In genomic region chr2:157514353-157514752, GRCm38 (mm10) we compare ENCODE assay signal across 16 mouse cellular contexts. TPM values are rescaled to one million over a fixed set of nuclear protein-coding genes. Genes with fewer than 3 reads are reported as not detected.
DNase-seq lines count a peak whose midpoint lies in the region; ATAC-seq lines count a peak whose summit lies in the region.
"Had no signal": no experiment of that assay in that cellular context is flagged by ENCODE, and none has a peak within 500 bp of the region (broad histone marks: within the 10 kb centered on the region; RNA-seq: fewer than 3 reads in every experiment).

No protein-coding gene starts in this region.

- no peaks in the 10 kb centered on the region for H3K79me2 ChIP-seq in macrophage (ENCODE audit: inconsistent target)

- H3K27ac ChIP-seq in hindbrain, embryonic 11.5 days (ENCODE audit: low read depth, low read length), result 0 out of 2 replicates have a peak overlapping the region, but pooled peaks have one; percentile 43
- no peak overlapping the region for H3K27ac ChIP-seq in hindbrain, embryonic 16.5 days (ENCODE audit: low read depth, low read length)
- peak overlapping the region; percentile 33; the same call in 1 of the 2 replicates for H3K27ac ChIP-seq in forebrain, embryonic 14.5 days (ENCODE audit: low read depth, low read length)
- H3K27ac ChIP-seq in macrophage, result 0 out of 2 replicates have a peak overlapping the region, but pooled peaks have one; percentile 13
- H3K27ac ChIP-seq: heart, adult 2 months; lung, embryonic 15.5 days had no signal

- H3K36me3 ChIP-seq in hindbrain, embryonic 11.5 days (ENCODE audit: control insufficient read depth, insufficient read depth, low read length), result no peaks in the 10 kb centered on the region
- H3K36me3 ChIP-seq in hindbrain, embryonic 16.5 days (ENCODE audit: control insufficient read depth, insufficient read depth, low read length), result no peaks in the 10 kb centered on the region
- H3K36me3 ChIP-seq in forebrain, embryonic 14.5 days (ENCODE audit: control insufficient read depth, insufficient read depth, low read length), result no peaks in the 10 kb centered on the region
- H3K36me3 ChIP-seq in macrophage (ENCODE audit: inconsistent target), result no peaks in the 10 kb centered on the region
- H3K36me3 ChIP-seq: lung, embryonic 15.5 days had no signal

- DNase-seq in hindbrain, embryonic 11.5 days (ENCODE audit: low spot score), result no peak
- peak; percentile 53 for DNase-seq in embryo, embryonic 10.5 days (ENCODE audit: low spot score)
- DNase-seq in forebrain, embryonic 14.5 days (ENCODE audit: low spot score), result no peak
- DNase-seq in yolk sac, embryonic 10.5 days (ENCODE audit: low spot score), result no peak
- no peak for DNase-seq in adrenal gland, adult 8-10 months
- DNase-seq in layer of hippocampus, adult 11-12 months (ENCODE audit: low spot score), result no peak
- DNase-seq: B cell, adult 2 months; cerebellum, adult 2 months; heart, adult 2 months; kidney, adult 11 months; left cerebral cortex, postnatal 4 days; right cerebral cortex, postnatal 4 days; thymus, postnatal 14 days had no signal

- no peaks in the 10 kb centered on the region for H3K27me3 ChIP-seq in hindbrain, embryonic 11.5 days (ENCODE audit: control insufficient read depth, insufficient read depth, low read length)
- H3K27me3 ChIP-seq in hindbrain, embryonic 16.5 days (replicated peaks; ENCODE audit: control insufficient read depth, insufficient read depth, low read length), result no peaks in the 10 kb centered on the region
- H3K27me3 ChIP-seq in forebrain, embryonic 14.5 days (replicated peaks; ENCODE audit: control insufficient read depth, insufficient read depth, low read length), result no peaks in the 10 kb centered on the region

- 8% methylated on average over 4 of the region's 4 CpGs for WGBS in hindbrain, embryonic 11.5 days
- WGBS in hindbrain, embryonic 16.5 days, result 20% methylated on average over 4 of the region's 4 CpGs
- 5% methylated on average over 4 of the region's 4 CpGs for WGBS in forebrain, embryonic 14.5 days
- 71% methylated on average over 4 of the region's 4 CpGs for WGBS in macrophage (ENCODE audit: missing documents)

- no peak overlapping the region for H3K4me3 ChIP-seq in hindbrain, embryonic 11.5 days (ENCODE audit: low read depth, low read length)
- no peak overlapping the region for H3K4me3 ChIP-seq in hindbrain, embryonic 16.5 days (ENCODE audit: low read length)
- no peak overlapping the region for H3K4me3 ChIP-seq in forebrain, embryonic 14.5 days (ENCODE audit: low read depth, low read length)
- H3K4me3 ChIP-seq in macrophage (ENCODE audit: inconsistent target), result no peak overlapping the region
- H3K4me3 ChIP-seq: heart, adult 2 months; lung, embryonic 15.5 days had no signal

- H3K4me2 ChIP-seq in hindbrain, embryonic 11.5 days (replicated peaks; ENCODE audit: low read depth, low read length), result no peak overlapping the region
- H3K4me2 ChIP-seq in hindbrain, embryonic 16.5 days (ENCODE audit: low read length), result no peak overlapping the region
- H3K4me2 ChIP-seq in forebrain, embryonic 14.5 days (ENCODE audit: low read length), result no peak overlapping the region
- H3K4me2 ChIP-seq: lung, embryonic 15.5 days had no signal

- no peak overlapping the region for H3K9ac ChIP-seq in hindbrain, embryonic 11.5 days (ENCODE audit: low read depth, low read length)
- no peak overlapping the region for H3K9ac ChIP-seq in hindbrain, embryonic 16.5 days (ENCODE audit: low read depth, low read length)
- peak overlapping the region; percentile 8; the same call in 1 of the 2 replicates for H3K9ac ChIP-seq in forebrain, embryonic 14.5 days (ENCODE audit: low read length)
- H3K9ac ChIP-seq: lung, embryonic 15.5 days had no signal

- H3K4me1 ChIP-seq in hindbrain, embryonic 11.5 days (replicated peaks; ENCODE audit: control insufficient read depth, insufficient read depth, low read length), result peaks cover 17% of the 10 kb centered on the region
- H3K4me1 ChIP-seq in hindbrain, embryonic 16.5 days (ENCODE audit: control insufficient read depth, insufficient read depth, low read depth, low read length), result peaks cover 26% of the 10 kb centered on the region
- H3K4me1 ChIP-seq in forebrain, embryonic 14.5 days (ENCODE audit: control insufficient read depth, insufficient read depth, low read length), result peaks cover 32% of the 10 kb centered on the region

- no peak for ATAC-seq in hindbrain, embryonic 11.5 days (ENCODE audit: low FRiP score)
- no peak for ATAC-seq in hindbrain, embryonic 16.5 days
- no peak for ATAC-seq in forebrain, embryonic 14.5 days

- H3K9me3 ChIP-seq in hindbrain, embryonic 11.5 days (ENCODE audit: control insufficient read depth, low read length), result no peaks in the 10 kb centered on the region
- no peaks in the 10 kb centered on the region for H3K9me3 ChIP-seq in hindbrain, embryonic 16.5 days (ENCODE audit: control insufficient read depth, low read length)
- no peaks in the 10 kb centered on the region for H3K9me3 ChIP-seq in forebrain, embryonic 14.5 days (replicated peaks; ENCODE audit: control insufficient read depth, low read length)
- H3K9me3 ChIP-seq: lung, embryonic 15.5 days had no signal

RNA-seq across cellular contexts. Expression of gene Nnat, which starts 45.5 kb away (rescaled TPM):
- 1,515 and 1,745 TPM in 2 replicates for polyA plus RNA-seq in hindbrain, embryonic 11.5 days (2014; fragmentation: Nextera tagmentation; extraction: Ambion mirVana)
- polyA plus RNA-seq in hindbrain, embryonic 16.5 days (2015; fragmentation: Nextera tagmentation; extraction: Ambion mirVana), result 6,388 and 6,390 TPM in 2 replicates
- 6,589 and 7,102 TPM in 2 replicates for polyA plus RNA-seq in forebrain, embryonic 14.5 days (2014; fragmentation: Nextera tagmentation; extraction: Ambion mirVana)
- total RNA-seq in macrophage (2018; cell fraction: chromatin; rRNA removed), result 1 to 10 TPM in 1 of 26 experiments, not detected in 25; 1.9 TPM
- not detected for total RNA-seq in macrophage (2018; cell fraction: cytosol; rRNA removed)
- under 1 TPM in 2 of 26 experiments, not detected in 24; 0.42 to 0.56 TPM for total RNA-seq in macrophage (2018; cell fraction: nucleus; rRNA removed)
- polyA plus RNA-seq in macrophage (2018), result not detected in 3 replicates
- 100 to 1,000 TPM in 2 of 4 experiments, 10 to 100 TPM in 2; 42.5 to 190 (median 123) TPM for total RNA-seq in adrenal gland, adult 8-10 months (2022)

RNA-seq across cellular contexts. Expression of gene Blcap, which starts 56.7 kb away (rescaled TPM):
- polyA plus RNA-seq in hindbrain, embryonic 11.5 days (2014; fragmentation: Nextera tagmentation; extraction: Ambion mirVana), result 117 and 118 TPM in 2 replicates
- 288 and 298 TPM in 2 replicates for polyA plus RNA-seq in hindbrain, embryonic 16.5 days (2015; fragmentation: Nextera tagmentation; extraction: Ambion mirVana)
- polyA plus RNA-seq in forebrain, embryonic 14.5 days (2014; fragmentation: Nextera tagmentation; extraction: Ambion mirVana), result 240 and 254 TPM in 2 replicates
- total RNA-seq in macrophage (2018; cell fraction: chromatin; rRNA removed), result 100 to 1,000 TPM in 15 of 26 experiments, 10 to 100 TPM in 11; 63.6 to 237 (median 104) TPM
- total RNA-seq in macrophage (2018; cell fraction: cytosol; rRNA removed), result 10 to 100 TPM; 30.1 to 59.7 (median 35.1) TPM
- total RNA-seq in macrophage (2018; cell fraction: nucleus; rRNA removed), result 100 to 1,000 TPM in 16 of 26 experiments, 10 to 100 TPM in 10; 67.5 to 218 (median 104) TPM
- polyA plus RNA-seq in macrophage (2018), result 26.4 to 34.7 TPM (median 28.0 TPM) in 3 replicates
- total RNA-seq in adrenal gland, adult 8-10 months (2022), result 10 to 100 TPM; 81.0 to 96.7 (median 91.6) TPM

Comparison
In these comparisons a context has a peak if more than half of its experiments do, and no peak if none do; other contexts are left out.
1. RNA of gene Nnat, which starts 45.5 kb away (polyA plus RNA-seq): 6,589 to 7,102 TPM in forebrain, embryonic 14.5 days, 6,388 to 6,390 TPM in hindbrain, embryonic 16.5 days and 1,515 to 1,745 TPM in hindbrain, embryonic 11.5 days; not detected in macrophage; every median in the first group is over 1,000 times any median in the second.